Mouse (Mus musculus) fibroblast of lung, adult 2 months (primary cell): Measurements from ENCODE around the gene Wdr47.
A peak's percentile ranks its signal among the peaks of the same experiment; 100 is the strongest.
"Not testable (repeated sequence)": the region's sequence is repeated elsewhere in the genome, so short reads cannot be mapped to it uniquely, and the experiment has no call there.

ENCODE experiments used
- DNase-seq: peaks from one replicate; pipeline ENCODE4 v3.0.0-alpha.2; 2011; ENCODE audit warnings: low read depth

Gene Wdr47

GRCm38 (mm10) chr3:108639412-108639811 lies 48.3 kb downstream of the Wdr47 start:
- DNase-seq: no peak

DNA sequence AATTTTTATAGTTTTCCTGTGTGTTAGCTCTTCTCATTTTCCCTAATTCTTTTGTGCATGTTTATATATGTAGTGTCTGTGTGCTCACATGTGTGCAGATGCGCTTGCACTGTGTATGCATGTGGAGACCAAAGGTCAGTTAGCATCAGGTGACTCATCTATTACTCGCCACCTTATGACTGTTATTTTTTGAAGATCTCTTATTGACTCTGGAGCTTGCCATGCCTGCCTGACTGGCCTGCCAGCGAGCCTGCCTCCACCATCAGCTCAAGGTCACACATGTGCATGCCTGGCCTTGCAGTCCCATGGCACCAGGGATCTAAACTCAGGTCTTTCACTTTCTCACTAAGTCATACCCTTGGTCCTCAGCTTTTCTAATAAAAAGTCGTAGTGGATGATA lies 49.9 kb downstream of the Wdr47 start:
- no peak for DNase-seq

DNA sequence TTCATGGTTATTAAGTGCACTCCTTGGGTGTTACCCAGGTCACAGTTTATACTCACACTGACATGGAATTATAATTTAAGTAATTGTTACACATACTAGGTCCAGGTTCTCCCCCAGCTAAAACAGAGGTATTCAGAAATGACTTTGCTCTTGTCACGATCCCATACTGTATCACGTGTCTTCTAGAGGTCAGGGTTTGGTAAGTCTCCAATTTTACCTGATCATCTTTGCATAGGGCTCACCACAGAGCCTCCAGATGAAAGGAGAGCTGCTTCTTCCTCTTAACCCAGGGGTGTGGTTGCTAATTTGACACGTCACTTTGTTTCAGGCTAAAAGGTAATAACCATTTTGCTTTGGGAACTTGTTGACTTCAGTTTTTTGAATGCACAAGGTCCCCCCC lies 53.8 kb downstream of the Wdr47 start:
- no peak for DNase-seq

- DNase-seq: no peak
These were observed 55.0 kb downstream of the Wdr47 start for GRCm38 (mm10) chr3:108646036-108646435.

DNA sequence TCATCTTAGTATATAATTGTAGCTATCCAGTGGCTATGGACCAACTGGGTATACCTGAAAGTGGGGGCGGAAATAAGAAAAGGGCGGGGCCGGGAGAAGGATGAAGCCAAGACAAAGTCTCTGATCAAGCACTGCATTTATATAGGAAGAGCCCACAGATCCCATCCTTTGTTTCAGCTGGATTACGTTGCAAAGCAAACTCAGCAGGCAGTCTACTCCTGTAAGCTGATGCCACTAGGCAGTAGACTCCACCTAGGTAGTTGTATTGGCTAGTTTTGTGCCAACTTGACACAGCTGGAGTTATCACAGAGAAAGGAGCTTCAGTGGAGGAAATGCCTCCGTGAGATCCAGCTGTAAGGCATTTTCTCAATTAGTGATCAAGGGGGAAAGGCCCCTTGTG lies 56.6 kb downstream of the Wdr47 start:
- DNase-seq: not testable (repeated sequence)

DNA sequence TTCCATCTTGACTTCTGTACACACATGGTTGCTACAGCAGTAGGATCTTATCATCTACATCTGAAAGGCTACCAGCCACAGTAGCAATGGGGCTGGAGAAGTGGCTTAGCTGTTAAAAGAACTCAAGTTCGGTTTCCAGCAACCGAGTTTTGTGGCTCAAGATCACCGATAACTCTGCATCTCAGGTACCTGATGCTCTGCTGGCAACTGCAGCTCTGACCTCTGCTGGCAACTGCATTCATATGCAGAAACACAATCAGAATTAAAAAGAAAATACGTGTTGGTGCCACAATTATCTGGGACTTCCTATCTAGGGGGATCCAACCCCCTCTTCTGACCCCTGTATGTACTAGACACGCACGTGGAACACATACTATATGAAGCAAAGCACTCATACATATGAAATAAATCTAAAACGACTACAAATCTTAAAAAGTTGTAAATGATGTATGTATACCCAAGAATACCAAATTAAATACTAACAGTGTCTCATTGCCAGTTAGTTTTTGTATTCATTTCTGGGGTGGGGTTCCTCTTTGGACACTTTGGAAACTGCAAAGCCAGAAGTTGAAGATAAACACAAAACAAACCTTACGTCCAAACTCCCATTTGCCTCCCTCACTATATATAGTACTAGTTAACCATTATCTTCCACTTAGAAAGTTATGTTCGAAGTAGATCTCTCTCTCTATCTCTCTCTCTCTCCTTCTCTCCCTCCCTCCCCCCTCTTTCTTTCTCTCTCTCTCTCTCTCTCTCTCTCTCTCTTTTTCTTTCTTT lies 62.0 kb downstream of the Wdr47 start:
- no peak for DNase-seq

DNA sequence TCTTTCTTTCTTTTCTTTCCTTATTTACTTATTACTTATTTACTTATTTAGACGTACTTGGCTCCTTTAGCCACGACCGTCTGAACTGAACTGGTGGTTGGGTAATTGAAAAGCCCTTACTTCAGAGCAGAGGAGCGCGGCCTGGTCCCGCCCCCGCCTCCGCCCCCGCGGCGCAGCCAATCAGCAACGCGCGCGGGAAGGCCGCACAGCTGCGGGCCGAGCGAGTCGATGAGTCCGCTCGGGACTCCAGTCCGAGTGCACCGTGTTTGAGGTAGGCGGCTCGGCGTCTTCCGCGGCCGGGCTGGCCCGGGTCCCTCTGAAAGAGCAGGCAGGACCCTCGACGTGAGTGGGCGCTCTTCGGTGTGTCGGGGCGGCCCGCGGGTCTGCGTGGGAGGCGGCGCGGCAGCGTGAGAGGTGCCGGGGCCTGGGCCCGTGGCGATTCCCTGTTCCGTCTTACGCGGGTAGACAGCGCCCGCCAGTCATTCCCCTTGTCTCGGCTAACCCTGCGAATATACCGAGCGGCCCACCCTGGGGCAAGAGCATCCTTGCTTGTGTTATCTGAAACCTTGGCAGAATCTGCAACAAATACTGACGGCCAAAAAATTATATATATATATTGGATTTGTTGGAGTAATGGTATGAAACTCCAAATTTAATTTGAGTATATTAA lies 62.8 kb downstream of the Wdr47 start, which contains the start of gene Clcc1:
Gene Clcc1, plus strand, starts transcription at position 204 of the 670 bp plus-strand sequence.
- peak; percentile 82 for DNase-seq

GRCm38 (mm10) chr3:108654566-108654965 lies 63.5 kb downstream of the Wdr47 start:
- DNase-seq: no peak

DNA sequence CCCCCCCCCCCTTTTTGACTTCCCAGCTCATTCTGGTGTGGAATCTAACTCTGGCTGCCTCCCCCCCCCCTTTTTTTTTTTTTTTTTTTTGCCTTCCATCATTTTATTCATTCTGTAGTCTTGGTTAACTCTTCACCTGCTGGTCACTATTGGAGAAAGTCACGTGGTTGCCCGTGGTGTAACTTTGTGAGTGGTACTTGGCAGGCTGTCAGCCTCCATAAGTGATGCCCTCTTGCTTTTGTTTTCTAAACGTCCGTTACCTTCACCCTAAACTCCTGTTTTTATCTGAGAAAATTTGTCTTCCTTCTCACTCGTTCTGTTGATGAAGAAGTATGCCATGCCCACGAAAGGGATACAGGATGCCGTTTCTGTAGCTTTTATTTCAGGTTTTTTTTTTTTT lies 64.4 kb downstream of the Wdr47 start:
- no peak for DNase-seq

GRCm38 (mm10) chr3:108658612-108659011 lies 67.5 kb downstream of the Wdr47 start:
- DNase-seq: no peak

DNA sequence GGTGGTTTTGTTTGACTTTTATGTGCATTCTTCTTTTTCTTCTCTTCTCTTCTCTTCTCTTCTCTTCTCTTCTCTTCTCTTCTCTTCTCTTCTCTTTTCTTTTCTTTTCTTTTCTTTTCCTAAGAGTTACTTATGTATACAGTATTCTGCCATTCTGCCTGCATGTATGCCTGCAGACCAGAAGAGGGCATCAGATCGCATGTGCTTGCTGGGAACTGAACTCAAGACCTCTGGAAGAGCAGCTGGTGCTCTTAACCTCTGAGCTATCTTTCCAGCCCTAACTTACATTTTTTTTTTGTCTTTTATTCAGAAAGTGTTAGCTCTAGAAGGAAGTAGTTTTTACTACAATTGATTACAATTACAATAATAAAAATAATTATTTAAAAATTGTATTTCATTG lies 69.9 kb downstream of the Wdr47 start:
- no peak for DNase-seq

DNA sequence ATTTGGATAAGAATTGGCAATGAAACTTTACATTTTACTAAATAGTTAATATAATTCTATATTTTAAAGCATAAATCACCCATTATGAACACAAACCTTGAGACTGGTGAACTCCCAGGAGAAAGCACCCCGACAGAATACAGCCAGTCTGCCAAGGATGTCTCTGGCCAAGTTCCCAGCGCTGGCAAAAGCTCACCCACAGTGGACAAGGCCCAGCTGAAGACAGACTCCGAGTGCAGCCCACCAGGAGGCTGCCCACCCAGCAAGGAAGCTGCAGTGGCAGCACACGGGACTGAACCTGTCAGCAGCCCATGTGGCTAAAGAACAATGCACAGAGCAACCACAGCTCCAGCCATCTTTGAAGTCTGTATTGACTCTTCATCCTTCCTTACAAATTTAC lies 85.5 kb downstream of the Wdr47 start:
- no peak for DNase-seq

DNA sequence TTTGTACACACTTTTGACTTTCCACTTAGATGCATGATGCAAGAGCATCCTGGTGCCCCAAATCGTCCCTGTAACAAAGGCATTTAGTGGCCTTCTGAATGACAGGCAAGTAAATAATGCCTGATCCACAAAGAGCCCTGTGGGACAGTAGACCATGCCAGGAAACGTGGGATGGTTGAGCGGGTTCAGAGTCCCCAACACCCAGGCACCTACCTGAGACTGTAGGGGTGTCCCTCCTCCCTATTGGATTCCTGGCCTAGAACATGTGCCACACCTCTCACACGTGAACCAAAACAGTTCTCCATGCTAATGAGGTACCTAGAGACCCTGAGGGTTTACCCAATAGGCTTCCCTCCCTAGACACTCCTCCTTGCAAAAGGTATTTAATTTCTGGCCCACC lies 89.9 kb downstream of the Wdr47 start:
- no peak for DNase-seq

DNA sequence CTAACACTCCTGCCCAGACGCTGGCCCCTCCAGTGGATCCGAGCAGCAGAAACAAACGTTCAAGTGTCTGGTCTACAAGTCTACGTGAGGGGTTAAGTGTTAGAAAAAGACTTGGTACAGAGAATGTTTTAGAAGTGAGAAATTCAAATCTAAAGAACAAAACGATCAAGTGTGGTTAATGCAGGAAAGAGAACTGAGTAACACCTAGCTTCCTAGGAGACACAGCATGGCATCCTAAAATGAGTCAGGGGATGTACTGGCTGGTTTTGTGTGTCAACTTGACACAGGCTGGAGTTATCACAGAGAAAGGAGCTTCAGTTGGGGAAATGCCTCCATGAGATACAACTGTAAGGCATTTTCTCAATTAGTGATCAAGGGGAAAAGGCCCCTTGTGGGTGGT lies 92.5 kb downstream of the Wdr47 start:
- not testable (repeated sequence) for DNase-seq

DNA sequence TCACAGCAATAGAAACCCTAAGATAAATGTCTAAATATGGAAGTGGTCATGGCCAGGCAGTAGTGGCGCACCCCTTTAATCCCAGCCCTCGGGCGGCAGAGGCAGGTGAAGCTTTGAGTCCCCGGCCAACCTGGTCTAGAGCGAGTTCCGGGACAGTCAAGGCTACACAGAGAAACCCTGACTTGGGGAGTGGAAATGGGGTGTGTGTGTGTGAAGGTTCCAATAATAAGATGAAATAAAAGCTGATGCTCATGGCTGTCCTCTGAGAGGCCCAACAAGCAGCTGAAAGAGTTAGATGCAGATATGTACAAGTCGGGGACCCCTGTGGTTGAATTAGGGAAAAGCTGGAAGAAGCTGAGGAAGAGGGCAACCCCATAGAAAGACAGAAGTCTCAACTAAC lies 94.6 kb downstream of the Wdr47 start:
- DNase-seq: no peak

DNA sequence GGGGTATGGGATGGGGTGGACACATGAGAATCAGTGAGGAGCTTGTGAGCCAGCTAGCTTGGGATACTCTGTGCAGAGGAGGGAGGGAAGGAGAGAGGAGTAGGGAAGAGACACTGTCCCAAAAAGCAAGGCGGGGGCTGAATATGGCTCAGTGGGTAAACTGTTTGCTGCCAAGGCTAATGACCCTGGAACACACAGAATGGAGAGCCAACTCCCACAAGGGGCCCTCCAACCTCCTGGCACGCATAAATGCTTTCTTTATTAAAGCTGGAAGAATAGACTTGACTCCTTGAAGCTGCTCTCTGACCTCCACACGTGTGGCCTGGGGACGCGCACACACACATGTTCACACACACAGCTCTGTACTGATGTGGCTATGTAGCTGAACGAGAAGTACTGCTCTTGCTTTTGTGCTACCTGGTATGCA lies 97.9 kb downstream of the Wdr47 start:
- peak; percentile 44 for DNase-seq

- peak; percentile 17 for DNase-seq
These were observed 98.4 kb downstream of the Wdr47 start for GRCm38 (mm10) chr3:108689446-108689845.

- DNase-seq: peak; percentile 95
These were observed 98.9 kb downstream of the Wdr47 start for GRCm38 (mm10) chr3:108689979-108690378.

DNA sequence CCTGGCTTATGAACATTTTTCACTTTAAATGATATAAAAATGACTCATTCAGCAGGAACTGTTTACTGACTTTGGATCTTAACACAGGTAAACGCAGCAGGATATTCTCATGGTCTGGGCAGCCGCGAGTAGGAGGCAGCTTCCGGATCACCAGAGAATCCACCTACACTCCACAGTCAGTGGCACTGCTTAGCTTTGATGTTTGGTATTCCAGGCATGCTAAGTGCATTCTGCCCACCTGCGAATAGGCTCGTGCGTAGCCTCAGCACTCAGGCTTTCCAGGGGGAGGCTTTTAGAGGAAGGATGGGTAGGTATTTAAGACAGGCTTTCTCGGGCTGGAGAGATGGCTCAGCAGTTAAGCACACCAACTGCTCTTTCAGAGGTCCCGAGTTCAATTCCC lies 103.2 kb downstream of the Wdr47 start:
- no peak for DNase-seq
